In the genomic region with DNA sequence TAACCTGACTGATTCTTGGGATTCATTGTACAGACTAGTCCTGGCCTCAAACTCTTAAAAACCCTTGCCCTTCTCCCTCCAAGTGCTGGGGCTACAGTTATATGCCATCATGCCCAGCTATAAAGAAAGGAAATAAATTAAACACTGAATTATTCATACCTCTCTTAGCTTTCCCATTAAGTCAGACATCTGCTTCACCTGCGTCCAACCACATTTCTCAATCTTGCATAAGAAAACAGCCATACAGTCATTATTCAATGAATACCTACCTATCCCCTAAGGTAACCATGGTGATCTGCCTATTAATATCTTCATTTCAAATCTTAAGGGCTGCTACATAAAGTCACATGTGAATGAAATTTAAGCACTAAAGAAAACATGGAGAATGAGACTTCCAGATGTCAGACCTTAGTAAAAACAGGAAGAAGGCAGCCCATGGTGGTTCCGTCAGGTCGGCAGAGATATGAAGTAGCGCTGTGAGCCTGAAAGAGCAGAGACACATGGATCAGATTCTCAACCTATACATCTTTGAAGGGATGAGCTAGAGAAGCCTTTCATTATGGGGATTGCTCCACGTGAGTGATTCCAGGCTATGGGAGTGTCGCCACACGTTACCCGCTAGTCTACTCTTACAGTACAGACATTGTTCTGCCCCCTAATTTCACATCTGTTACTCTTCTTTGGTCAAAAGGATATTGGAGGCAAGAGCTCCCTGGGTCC, we compare ENCODE assay signal across 11 mouse cellular contexts.
DNase-seq lines count a peak whose midpoint lies in the region; ATAC-seq lines count a peak whose summit lies in the region.
"Had no signal": no experiment of that assay in that cellular context is flagged by ENCODE, and none has a peak within 500 bp of the region (broad histone marks: within the 10 kb centered on the region; RNA-seq: fewer than 3 reads in every experiment).

No protein-coding gene starts in this region.

- DNase-seq in heart, adult 9 months (ENCODE audit: low spot score in 2 of 2): peak; percentile 26 to 68
- peak; percentile 24 for DNase-seq in embryonic facial prominence, embryonic 10.5 days (ENCODE audit: low spot score)
- DNase-seq in thymus, adult 18-20 months: no peak
- no peak for DNase-seq in Muller cell, postnatal 12 days (ENCODE audit: inconsistent ontology term)
- DNase-seq: adrenal gland, postnatal 14 days; cerebellum, adult 11 months; kidney, postnatal 25 days; lung, adult 18-20 months had no signal

- H3K4me3 ChIP-seq in heart, embryonic 11.5 days (ENCODE audit: low read depth, low read length): no peak overlapping the region
- no peak overlapping the region for H3K4me3 ChIP-seq in embryonic facial prominence, embryonic 10.5 days
- no peak overlapping the region for H3K4me3 ChIP-seq in hindbrain, embryonic 16.5 days (ENCODE audit: low read length)
- H3K4me3 ChIP-seq in neural tube, embryonic 12.5 days: no peak overlapping the region

- no peaks in the 10 kb centered on the region for H3K9me3 ChIP-seq in heart, embryonic 11.5 days (replicated peaks; ENCODE audit: control insufficient read depth, low read length)
- H3K9me3 ChIP-seq in embryonic facial prominence, embryonic 10.5 days: no peaks in the 10 kb centered on the region
- no peaks in the 10 kb centered on the region for H3K9me3 ChIP-seq in hindbrain, embryonic 16.5 days (ENCODE audit: control insufficient read depth, low read length)
- H3K9me3 ChIP-seq in neural tube, embryonic 12.5 days: no peaks in the 10 kb centered on the region

- H3K4me2 ChIP-seq in heart, embryonic 11.5 days: no peak overlapping the region
- H3K4me2 ChIP-seq in hindbrain, embryonic 16.5 days (ENCODE audit: low read length): 0 out of 2 replicates have a peak overlapping the region, but pooled peaks have one; percentile 15
- H3K4me2 ChIP-seq in neural tube, embryonic 12.5 days (replicated peaks): no peak overlapping the region; the same call in 1 of the 2 replicates

- 0 out of 2 replicates have a peak, but pooled peaks cover 3% of the 10 kb centered on the region for H3K36me3 ChIP-seq in heart, embryonic 11.5 days (ENCODE audit: control insufficient read depth, insufficient read depth, low read length)
- peaks cover 67% of the 10 kb centered on the region for H3K36me3 ChIP-seq in embryonic facial prominence, embryonic 10.5 days (replicated peaks)
- H3K36me3 ChIP-seq in hindbrain, embryonic 16.5 days (ENCODE audit: control insufficient read depth, insufficient read depth, low read length): no peaks in the 10 kb centered on the region
- H3K36me3 ChIP-seq in neural tube, embryonic 12.5 days: no peaks in the 10 kb centered on the region

- no peaks in the 10 kb centered on the region for H3K27me3 ChIP-seq in heart, embryonic 11.5 days (ENCODE audit: control insufficient read depth, insufficient read depth, low read length)
- H3K27me3 ChIP-seq in embryonic facial prominence, embryonic 10.5 days (replicated peaks; ENCODE audit: low read depth, poor library complexity, severe bottlenecking): no peaks in the 10 kb centered on the region
- no peaks in the 10 kb centered on the region for H3K27me3 ChIP-seq in hindbrain, embryonic 16.5 days (replicated peaks; ENCODE audit: control insufficient read depth, insufficient read depth, low read length)
- no peaks in the 10 kb centered on the region for H3K27me3 ChIP-seq in neural tube, embryonic 12.5 days (replicated peaks)

- H3K27ac ChIP-seq in heart, embryonic 11.5 days (ENCODE audit: low read depth, low read length): no peak overlapping the region
- no peak overlapping the region; the same call in 1 of the 2 replicates for H3K27ac ChIP-seq in embryonic facial prominence, embryonic 10.5 days (replicated peaks)
- no peak overlapping the region for H3K27ac ChIP-seq in hindbrain, embryonic 16.5 days (ENCODE audit: low read depth, low read length)
- H3K27ac ChIP-seq in neural tube, embryonic 12.5 days: no peak overlapping the region

- 77% methylated on average over 8 of the region's 8 CpGs for WGBS in heart, embryonic 11.5 days (ENCODE audit: insufficient replicate concordance)
- WGBS in embryonic facial prominence, embryonic 10.5 days: 55% methylated on average over 8 of the region's 8 CpGs
- WGBS in hindbrain, embryonic 16.5 days: 55% methylated on average over 8 of the region's 8 CpGs
- WGBS in neural tube, embryonic 12.5 days: 52% methylated on average over 8 of the region's 8 CpGs

- no peak overlapping the region for H3K9ac ChIP-seq in heart, embryonic 11.5 days (ENCODE audit: low read depth, low read length)
- no peak overlapping the region for H3K9ac ChIP-seq in hindbrain, embryonic 16.5 days (ENCODE audit: low read depth, low read length)
- H3K9ac ChIP-seq in neural tube, embryonic 12.5 days: no peak overlapping the region

- no peak for ATAC-seq in heart, embryonic 11.5 days (replicated peaks; ENCODE audit: insufficient number of reproducible peaks, low FRiP score, low TSS enrichment)
- no peak for ATAC-seq in hindbrain, embryonic 16.5 days
- peak; percentile 69 for ATAC-seq in neural tube, embryonic 12.5 days (ENCODE audit: low FRiP score, low read depth)

- H3K4me1 ChIP-seq in heart, embryonic 11.5 days (ENCODE audit: control insufficient read depth, insufficient read depth, low read length): peaks cover 12% of the 10 kb centered on the region
- H3K4me1 ChIP-seq in embryonic facial prominence, embryonic 10.5 days: peaks cover 14% of the 10 kb centered on the region
- H3K4me1 ChIP-seq in hindbrain, embryonic 16.5 days (ENCODE audit: control insufficient read depth, insufficient read depth, low read depth, low read length): no peaks in the 10 kb centered on the region
- H3K4me1 ChIP-seq in neural tube, embryonic 12.5 days: no peaks in the 10 kb centered on the region

Comparison
In these comparisons a context has a peak if more than half of its experiments do, and no peak if none do; other contexts are left out.
1. DNase-seq: peak in heart, adult 9 months (2 of 2) and embryonic facial prominence, embryonic 10.5 days (single experiment); none in thymus, adult 18-20 months (0 of 2) and Muller cell, postnatal 12 days (single experiment).